Mouse (Mus musculus) myocyte (in vitro differentiated cells): ENCODE results near the gene Maz. TPM values are rescaled to one million over a fixed set of nuclear protein-coding genes. Genes with fewer than 3 reads are reported as not detected.

Source experiments
- H3K27me3 ChIP-seq: one replicate; pipeline ENCODE4 v1.6.1; 2011; ENCODE audit not compliant: control insufficient read depth, insufficient read depth, insufficient read length
- H3K36me3 ChIP-seq: one replicate; pipeline ENCODE4 v1.6.1; 2011; ENCODE audit not compliant: control insufficient read depth, insufficient read depth
- H3K4me2 ChIP-seq: one replicate; pipeline ENCODE4 v1.6.1; 2011; ENCODE audit warnings: low read depth, control low read depth
- H3K4me3 ChIP-seq: one replicate; pipeline ENCODE4 v1.5.1; 2011; ENCODE audit warnings: mild to moderate bottlenecking, control low read depth, moderate library complexity
- H3K79me2 ChIP-seq: one replicate; pipeline ENCODE4 v1.6.1; 2011; ENCODE audit not compliant: control insufficient read depth, insufficient read depth
- H3ac ChIP-seq: one replicate; pipeline ENCODE4 v1.6.1; 2011; ENCODE audit not compliant: control insufficient read depth, insufficient read length
- CEBPB ChIP-seq: IDR thresholded peaks from 2 replicates; pipeline ENCODE4 v1.6.1; 2011; ENCODE audit warnings: mild to moderate bottlenecking, moderate library complexity; ENCODE audit not compliant: poor library complexity, insufficient read depth, severe bottlenecking
- E2F4 ChIP-seq: IDR thresholded peaks from one replicate; pipeline ENCODE4 v1.6.1; 2011; ENCODE audit warnings: mild to moderate bottlenecking, control low read depth, moderate library complexity; ENCODE audit not compliant: insufficient read depth
- MAX ChIP-seq: IDR thresholded peaks from one replicate; pipeline ENCODE4 v1.6.1; 2011; ENCODE audit warnings: low read depth, mild to moderate bottlenecking, control low read depth
- MYOD1 ChIP-seq, 3 experiments: IDR thresholded peaks; one replicate each; pipeline ENCODE4 v1.6.1; 2011; ENCODE audit warnings: control low read depth in 2 of 3, low read depth in 2 of 3, mild to moderate bottlenecking in 2 of 3, moderate library complexity in 1 of 3; ENCODE audit not compliant: insufficient read length in 2 of 3, control insufficient read depth in 1 of 3
- MYOG ChIP-seq, 3 experiments: IDR thresholded peaks; one replicate each; pipeline ENCODE4 v1.6.1; 2011; ENCODE audit warnings: control low read depth in 2 of 3, low read depth in 2 of 3, mild to moderate bottlenecking in 2 of 3; ENCODE audit not compliant: insufficient read length in 2 of 3, control insufficient read depth in 1 of 3, insufficient read depth in 1 of 3
- POLR2A ChIP-seq: IDR thresholded peaks from one replicate; pipeline ENCODE4 v1.6.1; 2011; ENCODE audit warnings: low read depth, mild to moderate bottlenecking, control low read depth, moderate library complexity; ENCODE audit not compliant: insufficient read length
- POLR2AphosphoS2 ChIP-seq: IDR thresholded peaks from one replicate; pipeline ENCODE4 v1.6.1; 2011; ENCODE audit warnings: low read depth, control low read depth; ENCODE audit not compliant: insufficient read length
- REST ChIP-seq: IDR thresholded peaks from one replicate; pipeline ENCODE4 v1.6.1; 2011; ENCODE audit warnings: mild to moderate bottlenecking, control low read depth, moderate library complexity; ENCODE audit not compliant: insufficient read depth, insufficient read length
- SRF ChIP-seq: IDR thresholded peaks from one replicate; pipeline ENCODE4 v1.6.1; 2011; ENCODE audit warnings: low read depth; ENCODE audit not compliant: control insufficient read depth, insufficient read length
- TCF12 ChIP-seq: IDR thresholded peaks from one replicate; pipeline ENCODE4 v1.6.1; 2011; ENCODE audit warnings: mild to moderate bottlenecking, control low read depth; ENCODE audit not compliant: poor library complexity, insufficient read depth, severe bottlenecking
- TCF3 ChIP-seq: IDR thresholded peaks from one replicate; pipeline ENCODE4 v1.6.1; 2011; ENCODE audit warnings: low read depth, control low read depth; ENCODE audit not compliant: insufficient read length
- USF1 ChIP-seq: IDR thresholded peaks from one replicate; pipeline ENCODE4 v1.6.1; 2011; ENCODE audit warnings: low read depth, mild to moderate bottlenecking, control low read depth, moderate library complexity
- polyA plus RNA-seq: library from polyadenylated mRNA; unstranded; fragments of >200 nt; fragmentation: generic; extraction: Trizol; gene quantifications from one replicate; pipeline ENCODE4 v1.2.1, GENCODE M21; 2012; ENCODE audit warnings: missing spikeins

Gene Maz
- polyA plus RNA-seq, 1 experiment = 115 TPM

DNA sequence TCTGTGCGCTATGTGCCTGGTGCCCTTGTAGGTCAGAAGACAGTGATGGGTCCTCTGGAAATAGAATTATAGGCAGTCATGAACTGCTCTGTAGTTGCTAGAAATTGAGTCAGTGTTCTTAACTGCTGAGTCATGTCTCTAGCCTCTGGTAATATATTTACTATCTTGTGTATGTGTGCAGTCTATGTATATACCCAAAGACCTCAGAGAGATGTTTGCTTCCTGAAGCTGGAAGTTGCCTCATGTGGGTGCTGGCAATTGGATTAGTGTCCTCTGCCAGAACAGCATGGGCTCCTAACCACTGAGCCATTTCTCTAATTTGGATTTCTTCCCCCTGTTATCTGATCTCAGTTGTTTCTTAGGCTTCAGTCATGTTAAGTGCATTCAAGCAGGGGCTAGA, 3.3 kb upstream of the Maz start:
- H3K4me3 ChIP-seq = no peak overlapping the region
- H3K4me2 ChIP-seq = no peak overlapping the region
- H3K79me2 ChIP-seq = peaks cover 4% of the 10 kb centered on the region
- peaks cover 37% of the 10 kb centered on the region for H3K36me3 ChIP-seq
- TF ChIP-seq USF1 (no peak), CEBPB (peak; percentile 43; the same call in 1 of the 2 replicates)
- no peaks in the 10 kb centered on the region for H3K27me3 ChIP-seq
- no peak overlapping the region for H3ac ChIP-seq

DNA sequence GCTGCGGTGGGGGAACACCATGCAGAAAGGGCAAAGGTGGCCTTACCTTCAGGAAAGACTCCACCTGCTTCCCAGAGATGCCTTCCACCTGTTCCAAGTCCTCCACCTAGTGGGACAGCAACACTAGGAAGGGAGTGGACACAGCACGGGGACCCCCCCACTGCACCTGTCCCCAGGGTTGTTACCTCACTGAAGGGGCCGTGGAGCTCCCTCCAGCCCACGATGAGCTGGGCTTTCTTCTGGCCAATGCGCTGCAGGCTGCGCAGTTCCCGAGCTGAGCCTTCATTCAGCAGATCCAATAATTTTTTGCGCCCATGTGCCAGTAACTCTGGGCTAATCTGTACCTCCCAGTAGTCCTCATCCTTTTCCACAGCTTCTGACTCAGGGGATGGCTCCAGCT, 1.0 kb upstream of the Maz start:
- TF ChIP-seq MAX = no peak
- peak in 1 of 3 experiments; percentile 12 for TF ChIP-seq MYOG (IDR thresholded peaks at IDR 0.05; ENCODE audit: control insufficient read depth in 1 of 3, insufficient read depth in 1 of 3, insufficient read length in 2 of 3, low read depth in 2 of 3)
- TF ChIP-seq REST = no peak
- no peak for TF ChIP-seq E2F4
- no peak for TF ChIP-seq POLR2AphosphoS2
- peak in 2 of 3 experiments; percentile 14 to 54 for TF ChIP-seq MYOD1 (IDR thresholded peaks at IDR 0.05; ENCODE audit: control insufficient read depth in 1 of 3, insufficient read length in 2 of 3, low read depth in 2 of 3)
- peak; percentile 24 for TF ChIP-seq POLR2A
- no peak for TF ChIP-seq USF1
- Histone ChIP-seq H3ac (no peak overlapping the region), H3K79me2 (peaks cover 20% of the 10 kb centered on the region), H3K4me2 (peak overlapping the region; percentile 80), H3K27me3 (no peaks in the 10 kb centered on the region), H3K4me3 (peak overlapping the region; percentile 67), H3K36me3 (peaks cover 41% of the 10 kb centered on the region)

DNA sequence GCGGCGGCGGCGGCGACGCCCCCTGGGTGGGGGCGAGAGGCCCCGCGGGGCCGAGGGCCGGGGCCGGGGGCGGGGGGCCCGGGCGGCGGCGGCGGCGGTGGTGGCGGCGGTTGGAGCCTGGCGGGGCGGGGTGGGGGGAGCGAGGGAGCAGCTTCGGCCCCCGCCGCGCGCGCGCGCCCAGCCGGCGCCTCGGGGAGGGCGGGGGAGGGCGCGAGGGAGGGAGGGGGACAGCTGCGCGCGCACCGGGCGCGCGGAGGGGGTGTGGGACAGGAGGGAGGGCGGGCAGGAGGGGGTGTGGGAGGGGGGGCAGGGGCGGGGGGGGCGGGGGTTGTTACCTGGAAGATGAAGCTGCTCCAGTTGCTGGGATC, 237 bp downstream of the Maz start:
- Histone ChIP-seq H3K4me3 (peak overlapping the region; percentile 67), H3K4me2 (no peak overlapping the region), H3K79me2 (peaks cover 20% of the 10 kb centered on the region), H3ac (peak overlapping the region; percentile 88), H3K36me3 (peaks cover 32% of the 10 kb centered on the region), H3K27me3 (no peaks in the 10 kb centered on the region)
- TF ChIP-seq TCF3 (no peak), CEBPB (no peak), USF1 (no peak), MAX (no peak), POLR2A (no peak), E2F4 (no peak), SRF (no peak), POLR2AphosphoS2 (no peak), MYOG (IDR thresholded peaks at IDR 0.05; ENCODE audit: control insufficient read depth in 1 of 3, insufficient read depth in 1 of 3, insufficient read length in 2 of 3, low read depth in 2 of 3) (no peak), TCF12 (no peak), REST (no peak), MYOD1 (IDR thresholded peaks at IDR 0.05; ENCODE audit: control insufficient read depth in 1 of 3, insufficient read length in 2 of 3, low read depth in 2 of 3) (no peak)

DNA sequence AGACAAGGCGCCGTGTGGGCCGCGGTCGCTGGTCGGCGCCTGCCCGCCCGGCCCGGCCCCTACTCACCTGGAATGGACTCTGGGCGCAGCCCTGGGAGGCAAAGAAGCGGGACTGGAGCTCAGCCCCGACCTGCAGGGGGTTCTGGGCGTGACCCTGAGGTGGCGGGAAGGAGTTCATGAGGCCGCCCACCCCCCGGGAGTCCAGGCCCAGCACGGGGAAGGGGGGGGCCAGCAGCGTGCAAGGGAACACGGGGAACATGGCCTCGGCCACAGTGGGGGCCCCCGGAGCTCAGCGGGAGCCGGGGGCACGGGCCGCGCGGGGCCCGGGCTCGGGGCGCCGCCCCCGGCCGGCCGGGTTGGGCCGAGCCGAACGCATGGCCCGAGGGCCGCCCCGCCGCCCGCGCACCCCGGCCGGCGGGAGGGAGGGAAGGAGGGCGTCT, 656 bp downstream of the Maz start:
- Histone ChIP-seq H3K27me3 (no peaks in the 10 kb centered on the region), H3K4me2 (no peak overlapping the region), H3K36me3 (peaks cover 27% of the 10 kb centered on the region), H3ac (peak overlapping the region; percentile 88), H3K4me3 (peak overlapping the region; percentile 67), H3K79me2 (peaks cover 20% of the 10 kb centered on the region)
- TF ChIP-seq POLR2A = peak; percentile 39
- no peak for TF ChIP-seq POLR2AphosphoS2

DNA sequence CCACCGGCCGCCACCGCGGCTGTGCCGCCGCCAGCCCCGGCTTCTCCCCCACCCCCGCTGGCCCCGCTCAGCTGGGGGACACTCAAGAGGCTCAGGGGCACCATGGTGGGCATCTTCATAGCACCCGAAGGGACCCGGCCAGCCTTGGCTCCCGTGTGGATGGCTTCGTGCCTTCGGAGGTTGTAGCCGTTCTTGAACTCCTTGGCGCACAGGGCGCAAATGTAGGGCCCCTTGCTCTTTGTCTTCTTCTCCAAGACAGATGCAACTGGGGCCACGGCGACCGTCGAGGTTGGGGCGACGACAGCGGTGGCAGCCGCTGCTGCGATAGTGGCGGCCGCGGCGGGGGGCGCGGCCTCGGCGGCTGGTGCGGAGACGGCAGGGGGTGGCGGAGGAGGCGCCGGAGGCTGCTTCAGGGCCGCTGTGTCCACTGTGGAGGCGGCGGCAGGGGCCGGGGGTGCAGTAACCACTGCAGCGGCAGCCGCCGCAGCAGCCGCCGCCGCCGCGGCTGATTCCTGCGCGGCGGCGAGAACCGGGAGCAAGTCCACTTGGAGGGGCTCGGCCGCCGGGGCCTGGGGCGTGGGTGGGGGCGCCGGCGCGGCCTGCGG, 1.2 kb downstream of the Maz start:
- H3K36me3 ChIP-seq = peaks cover 22% of the 10 kb centered on the region
- H3K27me3 ChIP-seq = no peaks in the 10 kb centered on the region
- TF ChIP-seq TCF3 (no peak), MAX (no peak), USF1 (no peak), MYOD1 (IDR thresholded peaks at IDR 0.05; ENCODE audit: control insufficient read depth in 1 of 3, insufficient read length in 2 of 3, low read depth in 2 of 3) (no peak), MYOG (IDR thresholded peaks at IDR 0.05; ENCODE audit: control insufficient read depth in 1 of 3, insufficient read depth in 1 of 3, insufficient read length in 2 of 3, low read depth in 2 of 3) (no peak), CEBPB (no peak), POLR2AphosphoS2 (no peak), E2F4 (no peak), REST (no peak), TCF12 (no peak), POLR2A (no peak), SRF (no peak)
- H3K4me2 ChIP-seq = peak overlapping the region; percentile 99
- peak overlapping the region; percentile 67 for H3K4me3 ChIP-seq
- H3ac ChIP-seq = peak overlapping the region; percentile 88
- peaks cover 20% of the 10 kb centered on the region for H3K79me2 ChIP-seq
